Mouse (Mus musculus): ENCODE data around the gene Pard3b.

DNA sequence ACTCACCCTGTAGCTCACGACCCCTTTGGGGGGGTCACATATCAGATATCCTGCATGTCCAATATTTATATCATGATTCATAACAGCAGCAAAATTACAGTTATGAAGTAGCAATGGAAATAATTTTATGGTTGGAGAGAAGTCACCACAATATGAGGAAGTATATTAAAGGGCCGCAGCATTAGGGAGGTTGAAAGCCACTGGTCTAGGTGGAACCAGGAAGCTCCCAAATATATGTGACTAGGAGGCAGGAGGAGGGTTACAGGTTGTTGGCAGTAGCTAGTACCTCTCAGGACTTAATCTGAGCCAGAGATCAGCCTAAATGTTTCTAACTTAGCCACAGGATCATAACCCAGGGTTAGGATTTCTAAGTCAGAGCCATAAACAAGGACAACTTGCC is 1008.2 kb downstream of the Pard3b start:
- TF ChIP-seq CTCF (IDR thresholded peaks at IDR 0.05; ENCODE audit: low read depth) (no peak), EP300 (optimal IDR thresholded peaks at IDR 0.05) (no peak)
